Mouse (Mus musculus) left cerebral cortex, postnatal 10 days (tissue): ENCODE data around the gene Fcgr2b. TPM values are rescaled to one million over a fixed set of nuclear protein-coding genes. Genes with fewer than 3 reads are reported as not detected.
A peak's percentile ranks its signal among the peaks of the same experiment; 100 is the strongest.

Experiments used
- DNase-seq, 2 experiments: peaks; one replicate each; pipeline ENCODE4 v3.0.0; 2021 to 2022; ENCODE audit warnings: low spot score in 2 of 2, mixed read lengths in 1 of 2; ENCODE audit errors: extremely low spot score in 1 of 2
- intact Hi-C: fragments of 180-260 bp; cut with DNase I; formaldehyde crosslinking; loops from one replicate; pipeline ENCODE4 v1.15.1; 2025
- total RNA-seq, 2 experiments: library from RNA; stranded (reverse); gene quantifications; 2 replicates each; pipeline ENCODE4 v1.2.3; 2021

The Fcgr2b gene
- total RNA-seq, result 1 to 10 TPM; 3.8 to 5.4 TPM

GRCm38 (mm10) chr1:170976447-170976846, at the start of gene Fcgr2b:
Fcgr2b (minus strand) TSS chr1:170976547.
- intact Hi-C loops, result no loop called here
- DNase-seq, result no peak

GRCm38 (mm10) chr1:171019311-171019950, 43.1 kb upstream of the Fcgr2b start:
- intact Hi-C loops, result no loop called here

DNA sequence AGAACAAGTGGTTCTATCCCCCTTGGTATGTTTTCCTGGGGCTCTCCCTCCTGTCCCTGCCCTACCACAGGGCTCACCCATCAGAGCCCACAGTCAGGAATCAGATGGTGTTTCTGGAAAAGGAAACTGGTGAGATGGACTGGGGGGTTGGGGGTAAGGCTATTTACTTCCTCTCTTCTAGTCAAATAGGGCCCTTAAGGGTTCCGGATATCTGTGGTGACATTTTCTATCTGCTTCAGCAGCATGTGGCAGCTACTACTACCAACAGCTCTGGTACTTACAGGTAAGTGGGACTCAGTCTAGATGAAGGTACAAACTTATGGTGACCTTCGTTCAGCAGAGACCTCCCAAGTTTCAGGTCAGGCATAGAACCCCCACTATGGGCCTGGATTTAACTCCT, 42.4 kb upstream of the Fcgr2b start, which contains the start of gene Fcgr4:
TSS of gene Fcgr4 (plus strand) at position 184 of the 400 bp plus-strand sequence.
- no peak for DNase-seq
- intact Hi-C loops, result no loop called here

More at GRCm38 (mm10) chr1:171019311-171019950, 43.1 kb upstream of the Fcgr2b start:
- no peak for DNase-seq

DNA sequence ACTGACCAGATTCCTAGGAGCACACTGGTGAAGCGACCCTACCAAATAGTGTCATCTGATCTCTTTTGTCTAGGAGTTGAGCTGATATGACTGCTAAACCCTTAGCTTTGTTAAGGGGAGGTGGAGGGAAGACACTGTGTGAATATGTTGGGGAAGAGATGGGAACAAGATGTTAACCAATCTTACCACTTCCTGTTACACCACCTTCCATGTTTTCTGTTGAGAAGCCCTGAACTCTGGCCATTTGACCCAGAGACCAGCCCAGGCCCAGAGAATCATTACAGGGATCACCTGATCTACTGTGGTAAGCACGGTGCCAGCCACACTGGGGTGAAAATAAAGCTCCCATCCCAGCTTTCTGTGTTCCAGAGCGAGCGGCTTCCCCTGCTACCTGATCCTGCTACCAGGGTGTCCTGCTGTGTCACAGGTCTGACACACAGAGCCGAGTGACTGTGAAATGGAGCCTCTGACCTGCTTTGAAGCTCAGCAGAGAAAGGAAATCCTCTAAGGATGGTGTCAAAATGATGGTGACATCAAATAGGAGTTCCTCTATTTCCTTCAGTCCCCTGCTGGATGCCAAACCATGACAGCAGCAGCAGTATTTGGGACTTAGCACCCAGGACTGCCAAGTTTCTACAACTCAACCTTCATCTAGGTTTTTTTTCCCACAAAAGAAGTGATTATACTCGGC, 41.3 kb upstream of the Fcgr2b start:
- no peak for DNase-seq
- intact Hi-C loops, result no loop called here

GRCm38 (mm10) chr1:171016676-171017356, 40.5 kb upstream of the Fcgr2b start:
- intact Hi-C loops, result no loop called here
- no peak for DNase-seq

DNA sequence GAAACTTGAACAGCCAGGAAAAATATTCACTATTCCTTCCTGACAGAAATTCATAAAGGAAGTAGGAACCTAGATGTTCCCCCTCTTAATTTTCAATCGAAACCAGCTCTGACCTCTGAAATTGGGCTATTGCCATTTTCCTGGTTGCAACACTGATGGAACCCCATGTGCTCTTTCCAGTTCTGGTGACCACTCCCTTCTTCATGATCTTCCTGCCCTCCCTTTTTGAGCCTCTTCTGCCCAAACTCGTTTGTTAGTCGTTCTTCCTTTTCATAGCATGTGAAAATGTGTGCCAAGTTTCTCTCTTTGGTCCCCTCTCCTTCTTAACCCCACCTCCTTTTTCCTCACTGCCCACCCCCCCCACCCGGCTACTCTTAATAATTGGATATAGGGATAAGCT, 35.4 kb upstream of the Fcgr2b start:
- intact Hi-C loops, result no loop called here
- DNase-seq, result no peak

DNA sequence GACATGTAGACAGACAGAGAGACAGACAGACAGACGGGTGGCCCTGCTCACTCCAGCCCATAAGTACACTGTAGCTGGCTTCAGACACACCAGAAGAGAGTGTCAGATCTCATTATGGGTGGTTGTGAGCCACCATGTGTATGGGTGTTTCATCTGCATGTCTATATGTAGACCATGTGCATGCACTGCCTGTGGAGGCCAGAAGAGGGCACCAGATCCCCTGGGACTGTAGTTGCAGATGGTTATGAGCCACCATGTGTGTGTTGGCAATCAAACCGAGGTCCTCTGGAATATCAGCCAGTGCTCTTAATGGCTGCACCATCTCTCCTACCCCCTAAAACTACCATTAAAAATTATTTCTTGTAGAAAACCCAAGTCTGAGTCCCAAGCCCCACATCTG, 30.6 kb upstream of the Fcgr2b start:
- intact Hi-C loops, result no loop called here
- DNase-seq, result no peak

DNA sequence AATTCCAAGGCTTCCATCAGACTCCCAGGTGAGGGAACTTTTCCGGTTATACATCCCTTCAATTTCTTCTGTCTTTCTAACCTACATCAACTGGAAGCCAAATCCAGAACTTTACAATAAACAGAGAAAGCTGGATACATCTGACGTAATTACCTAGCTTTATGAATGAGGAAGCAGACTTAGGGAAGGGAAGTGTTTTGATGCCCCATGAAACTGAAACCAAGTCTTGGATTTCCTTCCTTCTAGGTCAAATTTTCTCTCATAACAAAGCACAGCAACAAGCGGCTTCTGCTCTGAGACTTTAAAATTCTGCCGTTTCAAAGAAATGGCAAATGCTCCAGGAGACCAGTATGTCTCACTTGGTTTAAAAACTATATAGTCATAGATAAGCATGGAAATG, 30.0 kb upstream of the Fcgr2b start:
- no peak for DNase-seq
- intact Hi-C loops, result no loop called here

DNA sequence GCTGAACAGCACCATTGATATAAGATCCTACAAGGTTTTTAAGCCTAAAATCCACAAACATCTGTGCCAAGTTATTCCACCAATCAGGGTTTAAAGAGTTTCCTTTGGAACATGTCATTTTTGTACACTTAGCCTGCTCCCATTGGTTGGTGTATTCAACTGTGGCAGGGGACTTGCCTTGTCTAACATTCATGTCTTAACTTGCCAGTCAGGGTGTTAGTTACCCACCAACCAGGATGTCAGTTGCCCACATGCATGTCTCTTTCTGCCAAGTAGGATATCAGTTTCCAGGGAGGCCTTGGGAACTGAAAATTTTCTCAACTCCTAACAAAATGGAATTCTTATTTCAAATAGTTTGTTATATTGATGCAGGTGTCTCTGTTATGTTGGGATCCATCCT, 29.2 kb upstream of the Fcgr2b start:
- intact Hi-C loops, result no loop called here
- no peak for DNase-seq

DNA sequence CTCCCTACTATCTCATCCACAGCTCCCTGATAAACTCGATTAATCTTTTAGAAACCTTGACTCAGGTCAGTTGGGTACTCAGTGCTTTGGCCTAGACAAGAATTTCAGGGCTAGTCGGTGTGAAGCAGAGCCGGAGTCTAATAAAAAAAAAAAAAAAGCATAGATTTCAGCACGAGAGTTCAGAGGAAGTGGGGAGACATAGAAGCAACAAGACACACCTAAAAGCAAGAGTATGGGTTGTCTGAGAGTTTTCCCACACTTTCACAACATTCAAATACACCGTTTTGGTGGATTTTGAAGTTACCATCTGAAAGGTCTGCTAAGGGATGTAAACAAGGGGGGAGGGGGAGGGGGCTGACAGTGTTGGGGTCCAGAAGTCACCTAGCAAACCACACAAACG, 28.7 kb upstream of the Fcgr2b start:
- no peak for DNase-seq
- intact Hi-C loops, result no loop called here

- no peak for DNase-seq
- intact Hi-C loops, result no loop called here
Measured at GRCm38 (mm10) chr1:170999811-171000210, 23.5 kb upstream of the Fcgr2b start.

DNA sequence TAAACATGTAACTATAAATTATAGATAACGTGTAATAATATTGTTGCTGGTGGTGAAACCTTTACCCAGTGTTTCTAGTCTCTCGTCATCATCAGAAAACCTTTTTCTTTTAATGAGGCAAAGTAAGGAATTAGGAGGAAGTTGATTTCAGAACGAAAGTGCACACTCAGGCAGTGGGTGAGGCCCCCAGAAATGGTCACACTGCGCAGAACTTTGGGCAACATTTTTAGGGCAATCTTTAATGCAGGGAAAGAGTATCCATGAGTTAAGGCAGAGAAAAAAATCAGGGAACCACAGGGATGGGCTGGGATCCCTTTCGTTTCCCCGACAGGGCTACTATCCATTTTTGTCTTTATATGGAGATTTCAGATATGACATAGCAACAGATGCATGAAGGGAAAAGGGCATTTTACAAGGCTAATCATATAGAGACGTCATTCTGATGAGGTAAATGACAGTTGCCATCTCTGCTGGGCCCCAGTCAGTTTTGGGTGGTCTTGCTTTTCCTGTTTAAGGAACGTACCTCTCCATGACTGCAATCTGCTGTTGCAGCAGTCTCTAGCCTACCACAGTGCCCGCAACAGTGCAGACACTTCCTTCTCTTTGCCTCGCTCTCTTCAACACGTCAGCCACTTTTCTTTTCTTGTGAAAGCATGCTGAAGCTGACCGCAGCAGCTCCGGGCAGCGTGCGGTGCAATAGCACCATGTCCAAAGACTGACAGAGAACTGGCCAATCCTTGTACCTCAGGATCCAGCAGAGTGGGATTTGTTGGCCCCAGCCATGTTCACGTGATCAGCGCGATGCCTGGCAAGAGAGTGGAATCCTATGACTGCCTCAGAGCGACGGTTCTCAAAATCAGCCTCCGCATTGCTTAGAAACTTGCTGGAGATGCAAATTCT, 21.7 kb upstream of the Fcgr2b start:
- intact Hi-C loops, result no loop called here

GRCm38 (mm10) chr1:170996753-170997152, 20.4 kb upstream of the Fcgr2b start:
- peak in 1 of 2 experiments; percentile 66 for DNase-seq
- intact Hi-C loops, result no loop called here

More for the DNA sequence above, 21.7 kb upstream of the Fcgr2b start:
- DNase-seq, result peak; percentile 69 to 76

GRCm38 (mm10) chr1:170996034-170996433, 19.7 kb upstream of the Fcgr2b start:
- intact Hi-C loops, result no loop called here
- DNase-seq, result no peak

- intact Hi-C loops, result loop anchor here (2.0 kb wide), 1 partner anchor 92 kb away; no protein-coding TSS in a partner anchor
- DNase-seq, result peak in 1 of 2 experiments; percentile 43
Measured at GRCm38 (mm10) chr1:170992550-170992949, 16.2 kb upstream of the Fcgr2b start.

- intact Hi-C loops, result no loop called here
- DNase-seq, result no peak
Measured at GRCm38 (mm10) chr1:170989656-170990055, 13.3 kb upstream of the Fcgr2b start.

GRCm38 (mm10) chr1:170985861-170986260, 9.5 kb upstream of the Fcgr2b start:
- DNase-seq, result no peak
- intact Hi-C loops, result no loop called here

DNA sequence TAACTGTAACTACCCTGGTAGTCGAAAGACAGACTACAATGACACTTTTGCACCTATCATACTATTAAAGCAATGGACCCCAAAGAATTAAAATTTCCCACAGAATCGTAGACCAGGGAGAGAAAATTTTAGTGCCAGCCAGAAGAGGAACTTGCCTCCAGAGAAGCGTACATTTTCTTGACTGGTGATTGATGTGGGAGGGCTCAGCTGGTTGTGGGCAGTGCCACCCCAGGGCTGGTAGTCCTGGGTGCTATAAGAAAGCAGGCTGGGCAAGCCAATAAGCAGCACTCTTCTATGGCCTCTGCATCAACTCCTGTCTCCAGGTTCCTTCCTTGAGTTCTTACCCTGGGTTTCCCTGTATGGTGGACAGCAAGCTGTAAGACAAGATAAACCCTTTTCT, 8.7 kb upstream of the Fcgr2b start:
- intact Hi-C loops, result no loop called here
- DNase-seq, result no peak

GRCm38 (mm10) chr1:170983066-170983465, 6.7 kb upstream of the Fcgr2b start:
- intact Hi-C loops, result no loop called here
- no peak for DNase-seq
